Mouse (Mus musculus): ENCODE data around the gene Aldh3b2. TPM values are rescaled to one million over a fixed set of nuclear protein-coding genes. Genes with fewer than 3 reads are reported as not detected.

Aldh3b2 gene
- polyA plus RNA-seq, 1 experiment from 2014 or later = 0.20 TPM

- H3K36me3 ChIP-seq = no peaks in the 10 kb centered on the region
- no peaks in the 10 kb centered on the region for H3K9me3 ChIP-seq (replicated peaks)
- 74% methylated on average over 10 of the region's 10 CpGs for WGBS
- no peak overlapping the region for H3K27ac ChIP-seq (replicated peaks)
- no peak for ATAC-seq (ENCODE audit: low FRiP score)
- H3K27me3 ChIP-seq (replicated peaks) = no peaks in the 10 kb centered on the region
- H3K4me3 ChIP-seq (replicated peaks) = no peak overlapping the region
- peaks cover 6% of the 10 kb centered on the region for H3K4me1 ChIP-seq
- no peak overlapping the region for H3K4me2 ChIP-seq
- no peak overlapping the region for H3K9ac ChIP-seq (replicated peaks)
These were observed 45.9 kb downstream of the Aldh3b2 start for GRCm38 (mm10) chr19:4017921-4018587.

GRCm38 (mm10) chr19:4018743-4019583, 46.8 kb downstream of the Aldh3b2 start:
- Histone ChIP-seq H3K36me3 (no peaks in the 10 kb centered on the region), H3K27me3 (replicated peaks) (no peaks in the 10 kb centered on the region), H3K27ac (replicated peaks) (no peak overlapping the region), H3K4me2 (no peak overlapping the region), H3K9ac (replicated peaks) (no peak overlapping the region), H3K4me1 (peaks cover 4% of the 10 kb centered on the region), H3K4me3 (replicated peaks) (no peak overlapping the region), H3K9me3 (replicated peaks) (no peaks in the 10 kb centered on the region)
- ATAC-seq (ENCODE audit: low FRiP score) = peak; percentile 84
- WGBS = 25% methylated on average over 18 of the region's 18 CpGs

GRCm38 (mm10) chr19:4023185-4023584, 51.1 kb downstream of the Aldh3b2 start:
- no peak for ATAC-seq (ENCODE audit: low FRiP score)
- Histone ChIP-seq H3K4me3 (replicated peaks) (no peak overlapping the region), H3K36me3 (no peaks in the 10 kb centered on the region), H3K27ac (replicated peaks) (no peak overlapping the region), H3K9me3 (replicated peaks) (no peaks in the 10 kb centered on the region), H3K27me3 (replicated peaks) (no peaks in the 10 kb centered on the region), H3K4me1 (peaks cover 4% of the 10 kb centered on the region), H3K9ac (replicated peaks) (no peak overlapping the region), H3K4me2 (no peak overlapping the region)
- 81% methylated on average over 7 of the region's 7 CpGs for WGBS

- ATAC-seq (ENCODE audit: low FRiP score) = no peak
- Histone ChIP-seq H3K9ac (replicated peaks) (no peak overlapping the region), H3K27ac (replicated peaks) (no peak overlapping the region), H3K4me1 (no peaks in the 10 kb centered on the region), H3K36me3 (no peaks in the 10 kb centered on the region), H3K4me2 (no peak overlapping the region), H3K27me3 (replicated peaks) (no peaks in the 10 kb centered on the region), H3K4me3 (replicated peaks) (no peak overlapping the region), H3K9me3 (replicated peaks) (no peaks in the 10 kb centered on the region)
These were observed 55.4 kb downstream of the Aldh3b2 start for GRCm38 (mm10) chr19:4027576-4027975.

Other genes starting within 250 kb of the Aldh3b2 start
- gene Kmt5b, start 204.9 kb upstream of the Aldh3b2 start, polyA plus RNA-seq (2015; fragmentation: Nextera tagmentation; extraction: Ambion mirVana) = 38.3 and 39.5 TPM in 2 replicates
- gene Chka, start 120.6 kb upstream of the Aldh3b2 start, polyA plus RNA-seq (2015; fragmentation: Nextera tagmentation; extraction: Ambion mirVana) = 59.9 and 68.7 TPM in 2 replicates
- gene Tcirg1, start 65.2 kb upstream of the Aldh3b2 start, polyA plus RNA-seq (2015; fragmentation: Nextera tagmentation; extraction: Ambion mirVana) = 20.3 and 29.0 TPM in 2 replicates
- gene Ndufs8, start 59.6 kb upstream of the Aldh3b2 start, polyA plus RNA-seq (2015; fragmentation: Nextera tagmentation; extraction: Ambion mirVana) = 308 and 330 TPM in 2 replicates
- 2.5 and 3.8 TPM in 2 replicates for gene Aldh3b1, start 42.5 kb upstream of the Aldh3b2 start, polyA plus RNA-seq (2015; fragmentation: Nextera tagmentation; extraction: Ambion mirVana)
- 15.0 and 20.6 TPM in 2 replicates for gene Unc93b1, start 37.1 kb upstream of the Aldh3b2 start, polyA plus RNA-seq (2015; fragmentation: Nextera tagmentation; extraction: Ambion mirVana)
- gene Aldh3b3, start 13.7 kb upstream of the Aldh3b2 start, polyA plus RNA-seq (2015; fragmentation: Nextera tagmentation; extraction: Ambion mirVana) = not detected in 2 replicates
- gene Acy3, start 14.2 kb downstream of the Aldh3b2 start, polyA plus RNA-seq (2015; fragmentation: Nextera tagmentation; extraction: Ambion mirVana) = 2.8 and 4.6 TPM in 2 replicates
- 0.08 TPM in 1 of 2 replicates, not detected in the other for gene Tbx10, start 20.4 kb downstream of the Aldh3b2 start, polyA plus RNA-seq (2015; fragmentation: Nextera tagmentation; extraction: Ambion mirVana)
- 26.1 and 26.8 TPM in 2 replicates for gene Nudt8, start 28.3 kb downstream of the Aldh3b2 start, polyA plus RNA-seq (2015; fragmentation: Nextera tagmentation; extraction: Ambion mirVana)
- gene Gm49405, start 28.3 kb downstream of the Aldh3b2 start, polyA plus RNA-seq (2015; fragmentation: Nextera tagmentation; extraction: Ambion mirVana) = 4.5 and 5.7 TPM in 2 replicates
- 6.0 and 6.7 TPM in 2 replicates for gene Doc2g, start 31.0 kb downstream of the Aldh3b2 start, polyA plus RNA-seq (2015; fragmentation: Nextera tagmentation; extraction: Ambion mirVana)
- 262 and 279 TPM in 2 replicates for gene Ndufv1, start 40.5 kb downstream of the Aldh3b2 start, polyA plus RNA-seq (2015; fragmentation: Nextera tagmentation; extraction: Ambion mirVana)
- 552 and 568 TPM in 2 replicates for gene Gstp1, start 65.7 kb downstream of the Aldh3b2 start, polyA plus RNA-seq (2015; fragmentation: Nextera tagmentation; extraction: Ambion mirVana)
- gene Gstp2, start 73.7 kb downstream of the Aldh3b2 start, polyA plus RNA-seq (2015; fragmentation: Nextera tagmentation; extraction: Ambion mirVana) = 1.9 and 7.6 TPM in 2 replicates
- 1.1 TPM in 1 of 2 replicates, not detected in the other for gene Gstp3, start 87.2 kb downstream of the Aldh3b2 start, polyA plus RNA-seq (2015; fragmentation: Nextera tagmentation; extraction: Ambion mirVana)
- gene Cabp2, start 109.2 kb downstream of the Aldh3b2 start, polyA plus RNA-seq (2015; fragmentation: Nextera tagmentation; extraction: Ambion mirVana) = not detected in 2 replicates
- gene Cdk2ap2, start 124.9 kb downstream of the Aldh3b2 start, polyA plus RNA-seq (2015; fragmentation: Nextera tagmentation; extraction: Ambion mirVana) = 88.7 and 99.0 TPM in 2 replicates
- 72.1 and 80.9 TPM in 2 replicates for gene Pitpnm1, start 127.7 kb downstream of the Aldh3b2 start, polyA plus RNA-seq (2015; fragmentation: Nextera tagmentation; extraction: Ambion mirVana)
- gene Aip, start 153.5 kb downstream of the Aldh3b2 start, polyA plus RNA-seq (2015; fragmentation: Nextera tagmentation; extraction: Ambion mirVana) = 105 and 111 TPM in 2 replicates
- gene Gpr152, start 167.5 kb downstream of the Aldh3b2 start, polyA plus RNA-seq (2015; fragmentation: Nextera tagmentation; extraction: Ambion mirVana) = not detected in 2 replicates
- gene Cabp4, start 171.7 kb downstream of the Aldh3b2 start, polyA plus RNA-seq (2015; fragmentation: Nextera tagmentation; extraction: Ambion mirVana) = 0.20 and 0.28 TPM in 2 replicates
- 102 and 141 TPM in 2 replicates for gene Coro1b, start 176.3 kb downstream of the Aldh3b2 start, polyA plus RNA-seq (2015; fragmentation: Nextera tagmentation; extraction: Ambion mirVana)
- 1.0 and 52.3 TPM in 2 replicates for gene Ptprcap, start 181.3 kb downstream of the Aldh3b2 start, polyA plus RNA-seq (2015; fragmentation: Nextera tagmentation; extraction: Ambion mirVana)
- gene Rps6kb2, start 191.0 kb downstream of the Aldh3b2 start, polyA plus RNA-seq (2015; fragmentation: Nextera tagmentation; extraction: Ambion mirVana) = 54.4 and 56.3 TPM in 2 replicates
- 5.9 and 6.4 TPM in 2 replicates for gene Carns1, start 203.2 kb downstream of the Aldh3b2 start, polyA plus RNA-seq (2015; fragmentation: Nextera tagmentation; extraction: Ambion mirVana)
- 0.74 and 20.7 TPM in 2 replicates for gene Tbc1d10c, start 219.0 kb downstream of the Aldh3b2 start, polyA plus RNA-seq (2015; fragmentation: Nextera tagmentation; extraction: Ambion mirVana)
- 589 and 681 TPM in 2 replicates for gene Ppp1ca, start 219.7 kb downstream of the Aldh3b2 start, polyA plus RNA-seq (2015; fragmentation: Nextera tagmentation; extraction: Ambion mirVana)
- 24.3 and 27.2 TPM in 2 replicates for gene Rad9a, start 229.3 kb downstream of the Aldh3b2 start, polyA plus RNA-seq (2015; fragmentation: Nextera tagmentation; extraction: Ambion mirVana)
- 0.78 and 2.2 TPM in 2 replicates for gene Clcf1, start 241.9 kb downstream of the Aldh3b2 start, polyA plus RNA-seq (2015; fragmentation: Nextera tagmentation; extraction: Ambion mirVana)
- not detected in 2 replicates for gene AC109138.7, start 242.0 kb downstream of the Aldh3b2 start, polyA plus RNA-seq (2015; fragmentation: Nextera tagmentation; extraction: Ambion mirVana)